Mouse (Mus musculus): ENCODE measurements at regions not wholly inside any gene's neighbourhood (a gene's known extent, or its start where the extent isn't known, plus 50 kb on each side); places are given as distances from the start of the nearest gene placed in this dataset.

DNA sequence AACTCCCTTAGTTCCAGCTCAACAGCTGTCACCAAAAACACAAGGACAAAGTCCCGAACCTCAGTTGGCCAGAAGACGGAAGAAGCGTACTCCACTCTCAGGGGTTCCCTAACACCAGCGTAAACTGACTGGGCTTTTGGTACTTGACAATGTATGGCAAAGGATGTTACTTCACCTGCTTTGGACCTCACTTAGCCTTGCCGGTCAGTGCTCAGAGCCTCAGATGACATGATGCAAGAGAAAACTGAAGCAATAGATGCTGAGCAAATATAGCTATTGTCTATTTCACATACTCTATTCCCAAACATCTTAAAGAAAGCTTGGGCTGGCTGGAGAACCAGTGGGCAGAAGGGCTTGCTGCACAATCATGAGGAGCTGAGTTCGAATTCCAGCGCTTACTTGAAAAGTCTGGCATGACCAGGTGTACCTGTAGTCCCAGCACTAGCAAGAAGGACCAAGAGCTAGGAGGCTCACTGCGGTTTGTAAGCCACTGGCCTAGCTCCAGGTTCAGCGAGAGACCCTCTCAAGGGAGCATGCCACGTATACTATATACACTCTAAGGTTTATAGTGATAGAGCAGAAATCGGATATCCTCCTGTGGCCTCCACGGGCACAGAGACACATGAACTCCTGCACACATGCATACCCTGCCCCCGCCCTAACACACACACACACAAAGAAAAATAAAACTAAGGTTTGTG lies 80.0 kb upstream of the Fndc3b start:
- TF ChIP-seq CTCF (IDR thresholded peaks at IDR 0.05; ENCODE audit: control insufficient read depth, insufficient read depth, low read length) (no peak), POLR2A (IDR thresholded peaks at IDR 0.05; ENCODE audit: borderline replicate concordance, control insufficient read depth, low read depth, low read length) (no peak)

Data from bone marrow, adult 2 months (tissue).